Mouse (Mus musculus): ENCODE measurements around the gene Zfp983. TPM values are rescaled to one million over a fixed set of nuclear protein-coding genes. Genes with fewer than 3 reads are reported as not detected.

Zfp983 gene
- total RNA-seq, 2 experiments from 2014 or later: 15.5 to 16.9 TPM

Other genes starting within 250 kb of the Zfp983 start
- gene Zfp54, start 227.4 kb upstream of the Zfp983 start, total RNA-seq (2021): 1 to 10 TPM; 2.7 to 3.6 TPM
- gene Zfp51, start 200.2 kb upstream of the Zfp983 start, total RNA-seq (2021): 1 to 10 TPM; 4.8 to 4.9 TPM
- 1 to 10 TPM; 7.3 to 8.0 TPM for gene Zfp53, start 161.6 kb upstream of the Zfp983 start, total RNA-seq (2021)
- gene Zfp52, start 115.1 kb upstream of the Zfp983 start, total RNA-seq (2021): 10 to 100 TPM in 1 of 2 experiments, 1 to 10 TPM in 1; 9.5 to 10.2 TPM
- 10 to 100 TPM; 18.8 to 19.9 TPM for gene Zfp948, start 83.6 kb upstream of the Zfp983 start, total RNA-seq (2021)
- gene Gm10226, start 41.2 kb downstream of the Zfp983 start, total RNA-seq (2021): 10 to 100 TPM in 1 of 2 experiments, 1 to 10 TPM in 1; 3.3 to 13.6 TPM
- gene Zfp760, start 57.1 kb downstream of the Zfp983 start, total RNA-seq (2021): 10 to 100 TPM; 13.6 to 15.9 TPM
- gene Zfp229, start 80.2 kb downstream of the Zfp983 start, total RNA-seq (2021): 10 to 100 TPM; 10.1 to 14.6 TPM
- gene Zfp820, start 195.1 kb downstream of the Zfp983 start, total RNA-seq (2021): 1 to 10 TPM; 1.5 to 1.8 TPM